Mouse (Mus musculus) testis, adult 2 months (tissue): ENCODE results near the gene Bsn.

Experiments used
- CTCF ChIP-seq: fragments of 200-500 bp; IDR thresholded peaks from 2 replicates; pipeline ENCODE4 v1.5.1; 2012; ENCODE audit warnings: low read depth, mild to moderate bottlenecking, inconsistent platforms, low read length, moderate library complexity; ENCODE audit not compliant: control insufficient read depth, insufficient read depth, insufficient replicate concordance
- POLR2A ChIP-seq: fragments of 200-500 bp; IDR thresholded peaks from 2 replicates; pipeline ENCODE4 v1.6.1; 2012; ENCODE audit warnings: low read depth, mild to moderate bottlenecking, inconsistent platforms, low read length, moderate library complexity; ENCODE audit not compliant: control insufficient read depth

DNA sequence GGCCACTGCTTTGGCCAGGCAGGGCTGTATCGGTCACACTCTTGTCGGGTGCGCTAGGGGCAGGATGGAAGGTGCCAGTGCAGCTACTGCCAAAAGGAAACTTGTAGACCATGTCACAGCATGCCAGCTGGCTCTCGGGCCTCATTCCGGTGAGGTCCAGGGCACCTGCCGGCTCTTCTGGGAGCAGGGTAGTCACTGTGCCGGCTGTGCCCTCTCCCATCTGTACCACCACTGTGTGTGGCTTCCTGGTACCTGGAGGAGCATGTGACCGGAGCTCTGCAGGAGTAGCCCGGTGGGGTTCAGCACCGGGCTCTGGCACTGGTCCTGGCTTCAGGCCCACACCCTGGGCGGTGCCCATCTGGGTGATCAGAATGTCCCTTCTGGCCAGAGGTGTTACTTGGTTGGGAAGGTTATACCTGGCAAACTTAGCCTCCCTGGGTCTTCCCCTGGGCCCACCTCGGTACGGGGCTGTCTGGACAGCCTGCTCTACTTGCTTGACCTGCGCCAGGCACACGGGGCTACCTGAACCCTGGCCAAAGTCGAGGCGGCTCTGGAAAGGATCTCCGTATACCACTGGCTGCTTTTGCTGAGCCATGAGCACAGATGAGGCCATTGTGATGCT, 77.4 kb downstream of the Bsn start:
- TF ChIP-seq POLR2A = no peak
- no peak for TF ChIP-seq CTCF
